Mouse (Mus musculus): ENCODE measurements around the gene Pla2g16. TPM values are rescaled to one million over a fixed set of nuclear protein-coding genes. Genes with fewer than 3 reads are reported as not detected.

The Pla2g16 gene
- polyA plus RNA-seq, 1 experiment = 64.5 TPM

DNA sequence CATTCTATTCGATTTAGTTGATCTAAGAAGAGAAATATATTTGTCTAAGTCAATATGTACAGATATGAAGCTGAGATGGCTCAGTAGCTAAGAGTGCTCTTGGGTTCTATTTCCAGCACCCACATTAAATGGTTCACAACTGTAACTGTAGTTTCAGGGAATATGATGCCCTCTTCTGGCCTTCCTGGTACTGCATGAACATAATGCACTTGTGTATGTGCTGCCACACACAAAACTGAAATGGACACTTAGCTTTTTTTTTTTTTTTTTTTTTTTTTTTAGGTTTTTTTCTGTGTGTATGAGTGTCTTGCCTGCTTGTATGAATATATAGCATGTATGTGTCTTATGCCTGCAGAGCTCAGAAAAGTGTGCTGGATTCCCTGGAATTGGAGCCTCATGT lies 34.0 kb upstream of the Pla2g16 start:
- Histone ChIP-seq H3K36me3 (ENCODE audit: control insufficient read depth, insufficient read depth) (peaks cover 66% of the 10 kb centered on the region), H3K4me2 (ENCODE audit: low read depth) (no peak overlapping the region)
- no peak for TF ChIP-seq POLR2A (IDR thresholded peaks at IDR 0.05; ENCODE audit: insufficient read length, low read depth)
- no peak for TF ChIP-seq E2F4 (IDR thresholded peaks at IDR 0.05; ENCODE audit: insufficient read depth)

DNA sequence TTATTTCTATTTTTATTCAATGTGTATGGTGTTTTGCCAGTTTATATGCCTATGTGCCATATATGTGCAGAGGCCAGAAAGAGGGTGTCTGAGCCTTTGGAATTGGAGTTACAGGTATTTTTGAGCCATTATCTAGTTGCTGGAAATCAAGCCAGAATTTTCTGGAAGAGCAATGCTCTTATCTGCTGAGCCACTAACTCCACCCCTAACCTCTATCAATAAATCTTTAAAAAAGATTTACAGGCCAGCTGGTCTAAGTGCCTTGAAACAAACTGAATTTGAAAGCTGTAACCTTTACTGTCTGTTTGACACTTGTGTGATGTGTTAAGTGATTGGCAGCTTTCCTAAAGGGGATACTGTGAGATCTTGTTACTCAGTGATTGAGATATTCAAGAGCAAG lies 33.5 kb upstream of the Pla2g16 start:
- Histone ChIP-seq H3ac (ENCODE audit: control insufficient read depth, insufficient read length) (no peak overlapping the region), H3K27me3 (ENCODE audit: control insufficient read depth, insufficient read depth, insufficient read length) (no peaks in the 10 kb centered on the region), H3K4me3 (no peak overlapping the region), H3K36me3 (ENCODE audit: control insufficient read depth, insufficient read depth) (peaks cover 65% of the 10 kb centered on the region), H3K4me2 (ENCODE audit: low read depth) (no peak overlapping the region), H3K79me2 (ENCODE audit: control insufficient read depth, insufficient read depth) (no peaks in the 10 kb centered on the region)
- no peak for TF ChIP-seq USF1 (IDR thresholded peaks at IDR 0.05; ENCODE audit: low read depth)
- no peak for TF ChIP-seq E2F4 (IDR thresholded peaks at IDR 0.05; ENCODE audit: insufficient read depth)
- TF ChIP-seq MAX (IDR thresholded peaks at IDR 0.05; ENCODE audit: low read depth) = no peak
- TF ChIP-seq MYOG (IDR thresholded peaks at IDR 0.05; ENCODE audit: control insufficient read depth in 1 of 3, insufficient read depth in 1 of 3, insufficient read length in 2 of 3, low read depth in 2 of 3) = no peak
- no peak for TF ChIP-seq REST (IDR thresholded peaks at IDR 0.05; ENCODE audit: insufficient read depth, insufficient read length)
- no peak for TF ChIP-seq TCF12 (IDR thresholded peaks at IDR 0.05; ENCODE audit: insufficient read depth, poor library complexity, severe bottlenecking)
- TF ChIP-seq TCF3 (IDR thresholded peaks at IDR 0.05; ENCODE audit: insufficient read length, low read depth) = no peak
- no peak for TF ChIP-seq POLR2AphosphoS2 (IDR thresholded peaks at IDR 0.05; ENCODE audit: insufficient read length, low read depth)
- TF ChIP-seq MYOD1 (IDR thresholded peaks at IDR 0.05; ENCODE audit: control insufficient read depth in 1 of 3, insufficient read length in 2 of 3, low read depth in 2 of 3) = no peak
- no peak for TF ChIP-seq POLR2A (IDR thresholded peaks at IDR 0.05; ENCODE audit: insufficient read length, low read depth)
- TF ChIP-seq SRF (IDR thresholded peaks at IDR 0.05; ENCODE audit: control insufficient read depth, insufficient read length, low read depth) = no peak
- TF ChIP-seq CEBPB (IDR thresholded peaks at IDR 0.05; ENCODE audit: insufficient read depth, poor library complexity, severe bottlenecking) = no peak

More for the DNA sequence above, 34.0 kb upstream of the Pla2g16 start:
- Histone ChIP-seq H3K4me3 (no peak overlapping the region), H3K27me3 (ENCODE audit: control insufficient read depth, insufficient read depth, insufficient read length) (no peaks in the 10 kb centered on the region), H3ac (ENCODE audit: control insufficient read depth, insufficient read length) (no peak overlapping the region), H3K79me2 (ENCODE audit: control insufficient read depth, insufficient read depth) (no peaks in the 10 kb centered on the region)

DNA sequence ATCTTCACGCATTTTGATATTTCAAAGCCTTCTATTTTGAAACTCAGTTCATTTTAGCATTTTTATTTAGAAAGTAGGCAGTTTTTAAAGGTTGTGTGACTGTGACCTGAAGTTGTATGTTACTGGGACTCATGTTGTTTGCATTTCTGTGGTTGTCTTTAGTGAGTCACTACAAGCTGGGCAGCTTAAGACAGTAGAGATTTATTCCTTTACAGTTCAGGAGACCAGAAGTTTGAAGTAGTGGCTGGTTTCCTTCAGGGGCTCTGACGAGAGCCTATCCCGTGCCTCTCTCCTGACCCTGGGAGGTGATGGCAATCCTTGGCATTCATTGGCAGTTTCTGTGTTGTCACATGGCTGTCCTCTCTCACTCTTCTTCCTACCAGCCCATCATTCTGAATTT lies 32.4 kb upstream of the Pla2g16 start:
- Histone ChIP-seq H3K27me3 (ENCODE audit: control insufficient read depth, insufficient read depth, insufficient read length) (no peaks in the 10 kb centered on the region), H3K4me2 (ENCODE audit: low read depth) (no peak overlapping the region), H3K4me3 (no peak overlapping the region), H3K36me3 (ENCODE audit: control insufficient read depth, insufficient read depth) (peaks cover 64% of the 10 kb centered on the region), H3ac (ENCODE audit: control insufficient read depth, insufficient read length) (no peak overlapping the region), H3K79me2 (ENCODE audit: control insufficient read depth, insufficient read depth) (no peaks in the 10 kb centered on the region)
- TF ChIP-seq SRF (IDR thresholded peaks at IDR 0.05; ENCODE audit: control insufficient read depth, insufficient read length, low read depth) (no peak), TCF3 (IDR thresholded peaks at IDR 0.05; ENCODE audit: insufficient read length, low read depth) (no peak), CEBPB (IDR thresholded peaks at IDR 0.05; ENCODE audit: insufficient read depth, poor library complexity, severe bottlenecking) (no peak)

DNA sequence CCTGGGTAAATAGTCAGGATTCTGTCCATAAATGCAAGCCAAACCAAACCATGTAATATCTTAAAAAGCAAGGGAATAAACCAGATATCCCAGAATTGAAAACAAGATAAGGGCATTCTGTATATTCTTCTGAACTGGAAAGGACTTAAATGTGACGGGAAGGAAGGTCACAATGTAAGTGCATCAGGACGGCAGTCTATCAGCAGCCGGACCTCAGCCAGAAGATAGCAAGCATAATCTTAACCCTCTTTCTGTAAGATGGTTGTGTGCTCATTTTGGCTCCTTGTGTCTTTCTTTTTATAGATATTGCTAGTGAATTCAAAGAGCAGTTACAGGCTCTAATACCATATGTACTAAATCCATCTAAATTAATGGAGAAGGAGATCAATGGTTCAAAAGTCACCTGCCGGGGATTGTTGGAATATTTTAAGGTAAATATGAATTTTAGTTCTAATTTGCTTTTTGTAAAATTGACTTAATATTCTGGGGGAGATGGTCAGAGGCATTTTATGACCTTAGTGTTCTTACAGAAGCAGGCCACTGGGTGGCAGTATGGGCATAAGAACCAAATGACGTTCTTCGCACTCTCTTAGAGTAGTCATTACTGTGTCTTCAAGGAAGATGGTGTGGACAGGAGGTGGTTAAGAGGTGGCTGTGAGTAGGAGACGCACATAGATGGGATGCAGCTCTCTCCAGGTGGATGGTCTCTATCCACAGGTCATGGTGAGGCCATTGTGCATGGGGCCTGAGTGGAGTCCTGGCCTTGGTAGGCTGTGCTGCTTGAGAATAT lies 28.4 kb upstream of the Pla2g16 start:
- Histone ChIP-seq H3K36me3 (ENCODE audit: control insufficient read depth, insufficient read depth) (peaks cover 59% of the 10 kb centered on the region), H3K27me3 (ENCODE audit: control insufficient read depth, insufficient read depth, insufficient read length) (no peaks in the 10 kb centered on the region), H3ac (ENCODE audit: control insufficient read depth, insufficient read length) (no peak overlapping the region), H3K79me2 (ENCODE audit: control insufficient read depth, insufficient read depth) (no peaks in the 10 kb centered on the region), H3K4me3 (no peak overlapping the region), H3K4me2 (ENCODE audit: low read depth) (no peak overlapping the region)
- TF ChIP-seq MYOD1 (IDR thresholded peaks at IDR 0.05; ENCODE audit: control insufficient read depth in 1 of 3, insufficient read length in 2 of 3, low read depth in 2 of 3) (no peak), MAX (IDR thresholded peaks at IDR 0.05; ENCODE audit: low read depth) (no peak), POLR2A (IDR thresholded peaks at IDR 0.05; ENCODE audit: insufficient read length, low read depth) (no peak), TCF12 (IDR thresholded peaks at IDR 0.05; ENCODE audit: insufficient read depth, poor library complexity, severe bottlenecking) (no peak), MYOG (IDR thresholded peaks at IDR 0.05; ENCODE audit: control insufficient read depth in 1 of 3, insufficient read depth in 1 of 3, insufficient read length in 2 of 3, low read depth in 2 of 3) (no peak), CEBPB (IDR thresholded peaks at IDR 0.05; ENCODE audit: insufficient read depth, poor library complexity, severe bottlenecking) (no peak), POLR2AphosphoS2 (IDR thresholded peaks at IDR 0.05; ENCODE audit: insufficient read length, low read depth) (no peak), USF1 (IDR thresholded peaks at IDR 0.05; ENCODE audit: low read depth) (no peak)

DNA sequence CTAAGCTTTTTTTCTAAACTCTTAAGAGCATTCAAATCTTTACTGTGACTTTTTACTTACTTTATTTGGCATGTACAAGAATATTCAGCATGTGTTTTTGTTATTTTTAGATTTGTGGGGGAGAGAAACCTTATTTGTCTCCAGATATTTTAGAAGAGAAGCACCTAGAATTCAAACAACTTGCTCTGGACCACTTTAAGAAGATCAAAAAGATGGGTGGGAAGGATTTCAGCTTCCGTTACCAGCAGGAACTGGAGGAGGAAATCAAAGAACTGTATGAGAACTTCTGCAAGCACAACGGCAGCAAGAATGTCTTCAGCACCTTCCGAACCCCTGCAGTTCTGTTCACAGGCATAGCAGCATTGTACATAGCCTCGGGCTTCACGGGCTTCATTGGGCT lies 25.4 kb upstream of the Pla2g16 start:
- H3ac ChIP-seq (ENCODE audit: control insufficient read depth, insufficient read length) = no peak overlapping the region
- no peak overlapping the region for H3K4me3 ChIP-seq
- TF ChIP-seq POLR2AphosphoS2 (IDR thresholded peaks at IDR 0.05; ENCODE audit: insufficient read length, low read depth) = no peak
- H3K79me2 ChIP-seq (ENCODE audit: control insufficient read depth, insufficient read depth) = no peaks in the 10 kb centered on the region
- H3K27me3 ChIP-seq (ENCODE audit: control insufficient read depth, insufficient read depth, insufficient read length) = no peaks in the 10 kb centered on the region
- peaks cover 63% of the 10 kb centered on the region for H3K36me3 ChIP-seq (ENCODE audit: control insufficient read depth, insufficient read depth)
- H3K4me2 ChIP-seq (ENCODE audit: low read depth) = no peak overlapping the region

Measured in myocyte (in vitro differentiated cells).